Mouse (Mus musculus) spleen, adult 2 months (tissue): ENCODE results near the gene Mcoln2.

ENCODE experiments used
- CTCF ChIP-seq: fragments of 200-500 bp; IDR thresholded peaks from 2 replicates; pipeline ENCODE4 v1.5.1; 2011; ENCODE audit warnings: mild to moderate bottlenecking, inconsistent platforms; ENCODE audit not compliant: insufficient read depth, insufficient read length, insufficient replicate concordance; ENCODE audit errors: extremely low read depth
- POLR2A ChIP-seq: fragments of 200-500 bp; IDR thresholded peaks from 2 replicates; pipeline ENCODE4 v1.6.1; 2011; ENCODE audit warnings: low read depth, low read length, inconsistent platforms

DNA sequence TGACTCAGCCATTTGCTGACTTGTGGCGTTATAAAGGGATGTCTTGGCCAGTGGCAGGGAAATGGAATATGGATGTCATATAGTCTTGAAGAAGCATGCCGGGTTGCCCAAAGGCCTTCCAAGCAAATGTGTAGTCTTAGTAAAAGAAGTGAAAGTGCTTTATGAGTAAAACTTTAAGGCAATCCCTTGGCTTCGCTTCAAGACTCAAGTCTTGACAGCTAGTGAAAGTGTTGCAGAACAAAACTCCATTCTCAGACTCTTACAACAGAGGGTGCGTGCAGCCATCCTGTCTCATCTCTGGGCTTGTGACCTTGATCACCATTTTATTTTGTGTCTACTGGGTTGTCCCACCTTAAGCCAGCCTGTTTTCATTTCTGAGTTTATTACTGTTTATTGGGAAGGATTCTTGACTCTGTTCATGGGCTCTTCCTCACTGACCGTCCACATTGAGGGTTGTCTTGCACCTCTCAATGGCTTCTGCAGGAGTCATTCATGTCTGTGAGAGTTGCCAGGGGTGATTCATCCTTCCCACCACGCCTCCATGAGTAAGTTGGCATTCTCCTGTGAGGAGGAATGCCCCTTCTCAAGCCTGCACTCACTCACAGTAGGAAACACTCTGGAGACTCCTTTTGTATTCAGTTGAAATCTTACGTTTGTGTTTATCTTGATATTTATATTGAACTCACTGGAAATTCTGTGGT lies 75.6 kb downstream of the Mcoln2 start:
- TF ChIP-seq CTCF (no peak), POLR2A (no peak)
